12 mouse cellular contexts compared by ENCODE assay signal in the genomic region with DNA sequence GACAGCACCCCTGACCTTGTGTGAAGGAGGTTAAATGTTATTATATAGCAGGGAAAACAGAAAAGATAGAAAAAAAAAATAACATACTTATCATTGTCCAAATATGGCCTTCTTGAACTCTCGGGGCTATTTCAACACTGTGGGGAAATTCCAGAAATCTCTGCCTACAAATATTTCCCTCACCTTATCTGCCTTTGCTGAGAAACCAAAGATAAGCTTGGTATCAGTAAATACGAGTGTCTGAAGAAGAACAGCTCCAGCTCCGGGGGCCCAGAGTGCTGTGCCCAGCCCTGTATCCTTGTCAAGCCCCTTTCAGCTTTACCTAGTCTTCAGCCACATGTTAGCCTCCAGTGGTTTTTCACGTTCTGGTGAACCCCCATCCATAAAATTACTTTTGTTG.
DNase-seq lines count a peak whose midpoint lies in the region; ATAC-seq and TF ChIP-seq lines count a peak whose summit lies in the region.
"Had no signal": no experiment of that assay in that cellular context is flagged by ENCODE, and none has a peak within 500 bp of the region (broad histone marks: within the 10 kb centered on the region; RNA-seq: fewer than 3 reads in every experiment).

No protein-coding gene starts in this region.

- no peaks in the 10 kb centered on the region for H3K27me3 ChIP-seq in kidney, embryonic 14.5 days (ENCODE audit: control insufficient read depth, insufficient read depth, low read length)
- no peaks in the 10 kb centered on the region for H3K27me3 ChIP-seq in intestine, postnatal 0 days (replicated peaks; ENCODE audit: control insufficient read depth, insufficient read depth, low read length)
- H3K27me3 ChIP-seq in limb, embryonic 10.5 days (ENCODE audit: low read depth, poor library complexity, severe bottlenecking): no peaks in the 10 kb centered on the region
- H3K27me3 ChIP-seq: forebrain, embryonic 13.5 days had no signal

- no peak overlapping the region for H3K9ac ChIP-seq in kidney, embryonic 14.5 days (ENCODE audit: low read depth, low read length)
- no peak overlapping the region for H3K9ac ChIP-seq in intestine, postnatal 0 days (ENCODE audit: low read depth, low read length)
- H3K9ac ChIP-seq: forebrain, embryonic 13.5 days had no signal

- H3K4me1 ChIP-seq in kidney, embryonic 14.5 days (ENCODE audit: control insufficient read depth, insufficient read depth, low read length): peaks cover 14% of the 10 kb centered on the region
- no peaks in the 10 kb centered on the region for H3K4me1 ChIP-seq in intestine, postnatal 0 days (replicated peaks; ENCODE audit: control insufficient read depth, insufficient read depth, low read length)
- peaks cover 18% of the 10 kb centered on the region; the same call in 1 of the 2 replicates for H3K4me1 ChIP-seq in limb, embryonic 10.5 days

- no peak for ATAC-seq in kidney, embryonic 14.5 days (ENCODE audit: low FRiP score, low TSS enrichment)
- no peak for ATAC-seq in intestine, postnatal 0 days
- ATAC-seq: forebrain, embryonic 13.5 days had no signal

- H3K27ac ChIP-seq in kidney, embryonic 14.5 days (ENCODE audit: low read depth, low read length): peak overlapping the region; percentile 73; the same call in 1 of the 2 replicates
- H3K27ac ChIP-seq in intestine, postnatal 0 days (ENCODE audit: low read depth, low read length): 0 out of 2 replicates have a peak overlapping the region, but pooled peaks have one; percentile 17
- H3K27ac ChIP-seq in limb, embryonic 10.5 days: no peak overlapping the region
- H3K27ac ChIP-seq: forebrain, embryonic 13.5 days had no signal

- no peaks in the 10 kb centered on the region for H3K36me3 ChIP-seq in kidney, embryonic 14.5 days (ENCODE audit: control insufficient read depth, insufficient read depth, low read length)
- no peaks in the 10 kb centered on the region for H3K36me3 ChIP-seq in intestine, postnatal 0 days (ENCODE audit: control insufficient read depth, insufficient read depth)
- no peaks in the 10 kb centered on the region for H3K36me3 ChIP-seq in limb, embryonic 10.5 days

- H3K4me3 ChIP-seq in kidney, embryonic 14.5 days (ENCODE audit: low read length): no peak overlapping the region
- H3K4me3 ChIP-seq in intestine, postnatal 0 days (ENCODE audit: low read depth, low read length): no peak overlapping the region
- H3K4me3 ChIP-seq in limb, embryonic 10.5 days: no peak overlapping the region
- H3K4me3 ChIP-seq: forebrain, embryonic 13.5 days; megakaryocyte, embryonic 14.5 days had no signal

- no peak for DNase-seq in kidney, postnatal 4 days
- DNase-seq in 3T3-L1 (ENCODE audit: low read depth, low spot score): peak; percentile 68
- DNase-seq in adipocyte (ENCODE audit: low spot score): peak; percentile 24
- no peak for DNase-seq in limb, embryonic 10.5 days (ENCODE audit: low spot score)
- DNase-seq in gastrocnemius, postnatal 25 days: no peak
- DNase-seq in thymus, postnatal 4 days: no peak
- DNase-seq: right cerebral cortex, postnatal 14 days; thymus, adult 18-20 months had no signal

- H3K9me3 ChIP-seq in kidney, embryonic 14.5 days (ENCODE audit: control insufficient read depth, low read length): no peaks in the 10 kb centered on the region
- no peaks in the 10 kb centered on the region for H3K9me3 ChIP-seq in intestine, postnatal 0 days (ENCODE audit: control insufficient read depth)
- H3K9me3 ChIP-seq in limb, embryonic 10.5 days (replicated peaks): no peaks in the 10 kb centered on the region
- H3K9me3 ChIP-seq: forebrain, embryonic 13.5 days; megakaryocyte, embryonic 14.5 days had no signal

- H3K4me2 ChIP-seq in kidney, embryonic 14.5 days (replicated peaks; ENCODE audit: low read depth, low read length): 0 out of 2 replicates have a peak overlapping the region, but pooled peaks have one; percentile 32
- peak overlapping the region; percentile 68 for H3K4me2 ChIP-seq in intestine, postnatal 0 days (replicated peaks; ENCODE audit: low read depth)
- H3K4me2 ChIP-seq: forebrain, embryonic 13.5 days had no signal

- TF ChIP-seq CTCF in intestine, postnatal 0 days (IDR thresholded peaks at IDR 0.05; ENCODE audit: low read depth): no peak

- WGBS in kidney, embryonic 14.5 days: 64% methylated on average over 4 of the region's 4 CpGs
- 20% methylated on average over 4 of the region's 4 CpGs for WGBS in intestine, postnatal 0 days
- WGBS in limb, embryonic 10.5 days: 70% methylated on average over 4 of the region's 4 CpGs

Comparison
In these comparisons a context has a peak if more than half of its experiments do, and no peak if none do; other contexts are left out.
1. DNase-seq: peak in 3T3-L1 (single experiment) and adipocyte (single experiment); none in kidney, postnatal 4 days (0 of 2), limb, embryonic 10.5 days (single experiment), gastrocnemius, postnatal 25 days (single experiment) and thymus, postnatal 4 days (single experiment).